Mouse (Mus musculus) hindbrain, embryonic 13.5 days (tissue): ENCODE measurements at regions not wholly inside any gene's neighbourhood (a gene's known extent, or its start where the extent isn't known, plus 50 kb on each side); places are given as distances from the start of the nearest gene placed in this dataset.
"Not testable (repeated sequence)": the region's sequence is repeated elsewhere in the genome, so short reads cannot be mapped to it uniquely, and the experiment has no call there.

Experiments used
- ATAC-seq: fragments of 200-750 bp; cut with Nextera tagmentation; 2 replicates; pipeline ENCODE4 v1.8.0; 2017; ENCODE audit warnings: moderate TSS enrichment; ENCODE audit not compliant: low FRiP score
- H3K27ac ChIP-seq: fragments of 300-500 bp; sonication (generic); 2 replicates; pipeline ENCODE4 v1.5.1; 2015; ENCODE audit warnings: inconsistent platforms, mild to moderate bottlenecking, moderate library complexity
- H3K27me3 ChIP-seq: fragments of 300-500 bp; sonication (generic); 2 replicates; pipeline ENCODE4 v1.6.1; 2015; ENCODE audit warnings: mild to moderate bottlenecking, inconsistent platforms
- H3K36me3 ChIP-seq: fragments of 300-500 bp; sonication (generic); 2 replicates; pipeline ENCODE4 v1.6.1; 2015; ENCODE audit warnings: mild to moderate bottlenecking, inconsistent platforms
- H3K4me1 ChIP-seq: fragments of 300-500 bp; sonication (generic); replicated peaks from 2 replicates; pipeline ENCODE4 v1.6.1; 2015; ENCODE audit warnings: inconsistent platforms
- H3K4me2 ChIP-seq: fragments of 300-500 bp; sonication (generic); 2 replicates; pipeline ENCODE4 v1.6.1; 2015; ENCODE audit warnings: inconsistent platforms, mild to moderate bottlenecking, moderate library complexity
- H3K4me3 ChIP-seq: fragments of 300-500 bp; sonication (generic); 2 replicates; pipeline ENCODE4 v1.5.1; 2015; ENCODE audit warnings: mild to moderate bottlenecking, inconsistent platforms
- H3K9ac ChIP-seq: fragments of 300-500 bp; sonication (generic); 2 replicates; pipeline ENCODE4 v1.6.1; 2015; ENCODE audit warnings: mild to moderate bottlenecking, inconsistent platforms
- H3K9me3 ChIP-seq: fragments of 300-500 bp; sonication (generic); 2 replicates; pipeline ENCODE4 v1.6.1; 2016; ENCODE audit warnings: inconsistent platforms
- WGBS: fragments of 180-500 bp; shearing (Covaris S2); methylation state at CpG from one replicate; pipeline ENCODE4 v1.1.7; 2015; 5-methylcytosine and 5-hydroxymethylcytosine counted together

DNA sequence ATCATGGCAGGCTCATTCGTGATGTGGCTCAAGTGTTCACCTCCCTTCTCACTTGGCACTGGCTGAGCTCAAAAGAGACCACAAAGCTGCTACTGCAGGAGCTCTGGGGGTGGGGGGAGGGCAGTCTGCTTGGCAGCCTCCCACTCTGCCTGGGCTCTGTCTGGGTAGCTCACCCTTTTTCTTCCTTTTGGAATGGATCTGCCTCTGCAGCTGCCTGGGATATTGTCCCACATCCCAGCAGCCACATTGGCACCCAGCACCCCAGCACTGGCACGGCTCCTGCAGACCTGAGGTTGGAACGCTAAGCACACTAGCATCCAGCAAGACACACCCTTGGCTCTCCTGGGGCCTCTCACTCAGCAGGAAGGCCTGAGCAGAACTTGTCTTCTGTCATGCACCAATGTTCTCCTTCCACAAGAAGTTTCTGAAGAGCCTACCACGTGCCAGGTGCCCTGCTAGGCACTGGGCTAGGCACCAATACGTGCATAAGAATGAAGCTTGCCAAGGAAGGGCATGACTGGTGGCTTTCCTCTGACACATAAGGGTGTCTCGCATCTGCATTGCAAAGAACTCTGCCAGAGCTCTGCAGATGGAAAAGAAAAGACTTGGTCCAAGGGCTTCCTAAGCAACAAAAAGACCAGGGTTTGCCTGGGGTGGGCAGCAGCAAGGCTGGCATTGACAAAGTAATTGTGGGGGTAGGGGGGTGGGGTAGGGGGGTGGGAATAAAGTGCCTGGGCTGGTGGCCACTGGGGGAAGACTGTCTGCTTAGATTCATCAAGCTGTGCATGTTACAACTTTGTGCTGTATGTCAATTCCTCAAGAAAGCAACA, 112.1 kb upstream of the Sipa1l1 start:
- WGBS = no CpG with 5 or more reads among the region's 6 CpGs
- H3K4me3 ChIP-seq, H3K9ac ChIP-seq, H3K36me3 ChIP-seq, H3K27ac ChIP-seq, H3K4me1 ChIP-seq, H3K27me3 ChIP-seq, H3K4me2 ChIP-seq, H3K9me3 ChIP-seq: not testable (repeated sequence)
- ATAC-seq = peak; percentile 84

DNA sequence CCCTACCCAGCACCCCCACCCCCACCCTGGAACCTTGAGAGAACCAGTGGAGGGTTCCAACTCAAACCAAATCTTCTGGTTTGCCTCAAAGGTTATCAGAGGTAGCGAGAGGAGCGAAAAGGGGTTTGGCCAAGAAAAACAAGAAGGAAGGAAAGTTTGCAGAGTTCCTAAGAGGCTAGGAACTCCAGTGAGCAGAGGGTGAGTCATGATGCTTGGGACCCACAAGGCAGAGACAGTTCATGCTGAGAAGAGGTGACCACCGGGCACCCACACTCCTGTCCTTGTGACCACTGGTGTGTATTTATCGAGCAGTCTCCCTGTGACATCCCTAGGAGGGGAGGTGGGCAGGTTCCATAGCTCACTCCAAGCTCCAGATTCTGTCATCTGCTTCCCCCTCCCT, 104.1 kb upstream of the Sipa1l1 start:
- H3K4me1 ChIP-seq = no peaks in the 10 kb centered on the region
- H3K9ac ChIP-seq = no peak overlapping the region
- H3K27me3 ChIP-seq = no peaks in the 10 kb centered on the region
- no peaks in the 10 kb centered on the region for H3K9me3 ChIP-seq
- H3K36me3 ChIP-seq = no peaks in the 10 kb centered on the region
- no peak overlapping the region for H3K4me3 ChIP-seq
- H3K4me2 ChIP-seq = no peak overlapping the region
- 90% methylated on average over 4 of the region's 4 CpGs for WGBS
- ATAC-seq = no peak
- H3K27ac ChIP-seq = no peak overlapping the region

GRCm38 (mm10) chr12:82066860-82067259, 102.3 kb upstream of the Sipa1l1 start:
- no peaks in the 10 kb centered on the region for H3K9me3 ChIP-seq
- 49% methylated on average over 4 of the region's 4 CpGs for WGBS
- no peak overlapping the region for H3K9ac ChIP-seq
- no peak for ATAC-seq
- H3K36me3 ChIP-seq = no peaks in the 10 kb centered on the region
- no peaks in the 10 kb centered on the region for H3K27me3 ChIP-seq
- no peak overlapping the region for H3K27ac ChIP-seq
- H3K4me3 ChIP-seq = no peak overlapping the region
- no peak overlapping the region for H3K4me2 ChIP-seq
- H3K4me1 ChIP-seq = no peaks in the 10 kb centered on the region

GRCm38 (mm10) chr12:82069621-82070020, 99.5 kb upstream of the Sipa1l1 start:
- 89% methylated on average over 9 of the region's 9 CpGs for WGBS
- no peak for ATAC-seq
- H3K9ac ChIP-seq = no peak overlapping the region
- no peaks in the 10 kb centered on the region for H3K9me3 ChIP-seq
- H3K27ac ChIP-seq = no peak overlapping the region
- no peak overlapping the region for H3K4me3 ChIP-seq
- no peaks in the 10 kb centered on the region for H3K27me3 ChIP-seq
- no peak overlapping the region for H3K4me2 ChIP-seq
- H3K36me3 ChIP-seq = no peaks in the 10 kb centered on the region
- H3K4me1 ChIP-seq = 0 out of 2 replicates have a peak, but pooled peaks cover 6% of the 10 kb centered on the region

GRCm38 (mm10) chr12:82072810-82073465, 96.2 kb upstream of the Sipa1l1 start:
- Histone ChIP-seq H3K4me1 (0 out of 2 replicates have a peak, but pooled peaks cover 6% of the 10 kb centered on the region), H3K27ac (no peak overlapping the region), H3K4me3 (no peak overlapping the region), H3K27me3 (no peaks in the 10 kb centered on the region), H3K9ac (no peak overlapping the region), H3K9me3 (no peaks in the 10 kb centered on the region), H3K36me3 (no peaks in the 10 kb centered on the region), H3K4me2 (no peak overlapping the region)
- WGBS = 50% methylated on average over 13 of the region's 13 CpGs
- ATAC-seq = no peak; the same call in 1 of the 2 replicates

- H3K27ac ChIP-seq = no peak overlapping the region
- no peaks in the 10 kb centered on the region for H3K36me3 ChIP-seq
- no peak for ATAC-seq
- H3K9ac ChIP-seq = no peak overlapping the region
- no peaks in the 10 kb centered on the region for H3K27me3 ChIP-seq
- no peak overlapping the region for H3K4me2 ChIP-seq
- WGBS = 66% methylated on average over 13 of the region's 13 CpGs
- H3K4me3 ChIP-seq = no peak overlapping the region
- H3K9me3 ChIP-seq = no peaks in the 10 kb centered on the region
- H3K4me1 ChIP-seq = 0 out of 2 replicates have a peak, but pooled peaks cover 6% of the 10 kb centered on the region
These were observed 93.5 kb upstream of the Sipa1l1 start for GRCm38 (mm10) chr12:82075479-82076221.

GRCm38 (mm10) chr12:82076766-82077165, 92.4 kb upstream of the Sipa1l1 start:
- no peaks in the 10 kb centered on the region for H3K9me3 ChIP-seq
- no peak overlapping the region for H3K9ac ChIP-seq
- H3K4me3 ChIP-seq = no peak overlapping the region
- 0 out of 2 replicates have a peak, but pooled peaks cover 6% of the 10 kb centered on the region for H3K4me1 ChIP-seq
- H3K36me3 ChIP-seq = no peaks in the 10 kb centered on the region
- H3K4me2 ChIP-seq = no peak overlapping the region
- H3K27me3 ChIP-seq = no peaks in the 10 kb centered on the region
- no peak overlapping the region for H3K27ac ChIP-seq
- WGBS = 77% methylated on average over 8 of the region's 8 CpGs
- ATAC-seq = no peak

- no peak overlapping the region for H3K9ac ChIP-seq
- no peak overlapping the region for H3K4me3 ChIP-seq
- no peaks in the 10 kb centered on the region for H3K27me3 ChIP-seq
- no peak for ATAC-seq
- H3K4me2 ChIP-seq = no peak overlapping the region
- H3K27ac ChIP-seq = no peak overlapping the region
- WGBS = 92% methylated on average over 5 of the region's 5 CpGs
- no peaks in the 10 kb centered on the region for H3K36me3 ChIP-seq
- H3K9me3 ChIP-seq = no peaks in the 10 kb centered on the region
- 0 out of 2 replicates have a peak, but pooled peaks cover 2% of the 10 kb centered on the region for H3K4me1 ChIP-seq
These were observed 91.2 kb upstream of the Sipa1l1 start for GRCm38 (mm10) chr12:82077945-82078344.

DNA sequence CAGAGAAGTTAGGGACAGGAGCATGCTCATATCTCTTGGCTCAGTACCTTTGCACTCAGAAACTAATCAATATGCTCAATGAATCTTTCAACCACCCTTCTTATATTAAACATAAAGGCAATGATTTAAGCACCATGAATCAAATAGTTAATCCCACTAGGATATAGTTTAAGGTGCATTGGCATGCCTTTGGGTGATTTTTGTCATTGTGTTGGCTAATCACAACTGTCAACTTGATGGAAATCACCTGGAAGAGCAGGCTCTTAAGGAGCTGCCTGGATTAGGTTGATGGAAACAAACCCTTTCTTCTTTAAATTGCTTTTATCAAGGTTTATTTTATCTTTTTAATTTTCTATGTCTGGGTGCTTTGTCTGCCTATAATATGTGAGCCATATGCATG, 90.4 kb upstream of the Sipa1l1 start:
- Histone ChIP-seq H3K4me1 (no peaks in the 10 kb centered on the region), H3K9me3 (no peaks in the 10 kb centered on the region), H3K4me3 (no peak overlapping the region), H3K36me3 (no peaks in the 10 kb centered on the region), H3K27ac (no peak overlapping the region), H3K9ac (no peak overlapping the region), H3K4me2 (no peak overlapping the region), H3K27me3 (no peaks in the 10 kb centered on the region)
- no peak for ATAC-seq

DNA sequence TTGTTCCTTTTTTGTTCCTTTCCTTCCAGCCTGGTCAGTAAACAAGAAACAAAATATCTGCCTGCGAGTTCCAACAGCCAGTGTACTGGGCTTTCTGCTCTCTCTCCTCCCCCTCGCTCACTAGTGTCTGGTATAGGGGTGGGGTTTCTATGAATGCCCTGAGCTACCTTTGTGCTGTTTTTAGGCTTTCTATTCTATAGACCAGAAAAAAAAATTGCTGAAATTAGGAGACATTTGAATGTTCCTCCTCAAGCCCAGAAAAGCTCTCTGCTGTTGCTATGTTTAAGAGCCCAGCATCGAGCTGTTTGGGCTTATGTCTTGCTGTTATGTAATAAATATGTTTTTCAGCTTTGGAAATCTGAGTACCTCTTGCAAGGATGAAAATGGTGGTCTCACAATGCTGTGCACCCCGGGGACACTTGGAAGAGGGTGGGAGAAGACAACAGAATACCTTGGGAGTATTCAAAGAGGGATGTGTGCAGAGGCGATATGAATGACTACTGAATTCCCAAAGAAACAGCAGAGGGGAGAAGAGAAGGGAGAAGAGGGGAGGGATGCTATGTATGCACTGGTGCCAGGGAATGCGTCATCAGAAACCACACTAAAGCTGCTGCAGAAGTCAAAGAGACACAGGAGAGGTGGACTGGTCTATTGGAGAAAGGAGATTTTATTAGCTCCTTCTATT, 88.8 kb upstream of the Sipa1l1 start:
- Histone ChIP-seq H3K4me2 (no peak overlapping the region), H3K4me3 (no peak overlapping the region), H3K9me3 (no peaks in the 10 kb centered on the region), H3K4me1 (no peaks in the 10 kb centered on the region), H3K27me3 (no peaks in the 10 kb centered on the region), H3K9ac (no peak overlapping the region), H3K36me3 (no peaks in the 10 kb centered on the region), H3K27ac (no peak overlapping the region)
- ATAC-seq = no peak
- 86% methylated on average over 6 of the region's 6 CpGs for WGBS

GRCm38 (mm10) chr12:82082596-82082995, 86.5 kb upstream of the Sipa1l1 start:
- ATAC-seq, H3K9me3 ChIP-seq, H3K36me3 ChIP-seq, H3K27ac ChIP-seq, H3K9ac ChIP-seq, H3K4me2 ChIP-seq, H3K27me3 ChIP-seq, H3K4me3 ChIP-seq, H3K4me1 ChIP-seq: not testable (repeated sequence)
- 97% methylated on average over 4 of the region's 4 CpGs for WGBS

DNA sequence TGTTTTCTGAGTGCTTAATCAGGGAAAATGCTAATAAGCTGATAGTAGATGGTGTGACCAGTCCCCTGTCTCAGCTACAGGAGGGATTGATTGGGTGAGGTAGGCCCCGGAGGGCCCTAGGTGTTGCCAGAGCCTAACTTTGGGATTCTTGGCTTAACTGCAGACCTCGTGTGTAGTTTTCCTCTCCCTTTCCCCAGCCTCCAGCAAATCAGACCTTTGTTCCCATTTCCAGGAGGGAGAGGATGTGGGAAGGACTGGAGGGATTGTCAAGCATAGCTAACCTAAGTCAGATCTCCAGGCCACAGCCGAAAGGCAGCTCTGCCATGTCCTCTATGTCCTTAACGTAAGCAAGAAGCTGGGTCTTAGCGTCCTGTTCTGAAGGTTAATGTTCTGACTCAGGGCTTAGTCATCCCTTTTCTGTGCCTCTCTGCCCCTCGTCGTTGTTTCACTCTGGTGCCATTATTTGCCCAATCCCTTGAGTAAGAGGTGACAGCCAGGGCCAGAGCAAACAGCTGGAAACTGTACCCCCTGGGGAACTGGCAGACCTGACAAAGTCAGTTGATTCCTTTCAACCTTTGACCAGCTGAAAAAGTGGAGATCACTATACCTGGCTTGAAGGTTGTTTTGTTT, 83.2 kb upstream of the Sipa1l1 start:
- Histone ChIP-seq H3K9me3 (no peaks in the 10 kb centered on the region), H3K4me3 (no peak overlapping the region), H3K4me1 (no peaks in the 10 kb centered on the region), H3K27ac (no peak overlapping the region), H3K27me3 (no peaks in the 10 kb centered on the region), H3K36me3 (no peaks in the 10 kb centered on the region), H3K9ac (no peak overlapping the region), H3K4me2 (no peak overlapping the region)
- 58% methylated on average over 7 of the region's 7 CpGs for WGBS
- no peak for ATAC-seq
